Mouse (Mus musculus) NIH3T3 (cell line): ENCODE results near the gene Ndufaf2.

ENCODE experiments used
- DNase-seq: peaks from one replicate; pipeline ENCODE4 v3.0.0-alpha.2; 2012; ENCODE audit warnings: low read depth

Ndufaf2 gene

DNA sequence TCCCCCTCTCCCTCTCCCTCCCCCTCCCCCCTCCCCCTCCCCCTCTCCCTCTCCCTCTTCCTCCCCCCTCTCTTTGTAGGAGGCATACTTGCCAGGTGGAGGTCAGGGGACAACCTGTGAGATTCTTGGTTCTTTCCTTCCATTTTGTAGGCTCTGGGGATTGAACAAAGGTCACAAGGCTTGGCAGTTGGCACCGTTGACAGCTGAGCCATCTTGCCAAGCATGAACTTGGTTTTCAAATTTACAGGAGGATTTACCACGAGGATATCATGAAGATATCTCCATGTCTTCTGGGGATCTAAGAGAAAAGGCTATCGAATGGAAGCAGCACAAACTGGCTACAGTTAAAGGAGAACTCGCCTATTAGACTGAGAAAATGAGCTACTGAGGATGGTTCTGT, 196.9 kb downstream of the Ndufaf2 start:
- DNase-seq = no peak

GRCm38 (mm10) chr13:107960549-107960948, 197.9 kb downstream of the Ndufaf2 start:
- DNase-seq = no peak

DNA sequence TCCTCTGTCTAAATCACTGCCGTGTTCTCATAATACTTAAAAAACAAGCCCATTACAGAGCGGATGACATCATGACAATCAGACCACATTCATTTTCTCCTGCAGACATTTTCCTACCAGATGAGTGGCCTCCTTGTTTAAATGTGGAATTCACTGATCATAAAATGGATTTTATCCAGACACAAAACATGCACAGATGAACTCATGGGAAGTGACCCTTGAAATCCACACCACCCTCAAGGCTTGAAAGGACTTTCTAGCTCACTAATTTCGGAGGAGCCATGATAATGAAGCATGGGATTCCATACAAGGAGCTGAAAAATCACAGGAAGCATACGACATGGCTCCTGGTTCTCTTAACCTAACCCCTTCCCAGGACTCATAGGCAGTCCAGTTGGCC, 198.5 kb downstream of the Ndufaf2 start:
- DNase-seq = no peak

DNA sequence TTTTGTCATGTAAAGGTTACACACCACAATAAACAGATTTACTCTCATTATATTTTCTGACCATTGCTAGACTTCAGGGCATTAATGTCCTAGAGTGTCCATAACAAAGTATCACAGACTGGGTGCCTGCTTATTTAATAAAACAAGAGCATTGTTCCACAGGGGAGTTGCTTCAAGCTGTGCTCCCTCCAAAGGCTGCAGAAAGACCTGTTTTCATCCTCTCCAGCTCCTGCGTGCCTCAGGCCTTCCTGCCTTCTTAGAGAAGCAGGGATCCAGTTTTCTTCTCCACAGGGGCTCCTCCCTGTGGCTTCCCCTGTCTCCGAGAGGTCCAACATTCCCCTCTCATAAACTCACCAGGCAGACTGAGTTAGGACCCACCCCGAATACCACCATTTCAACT, 202.2 kb downstream of the Ndufaf2 start:
- no peak for DNase-seq

GRCm38 (mm10) chr13:107955327-107956110, 202.9 kb downstream of the Ndufaf2 start:
- DNase-seq = no peak

- no peak for DNase-seq
Measured at GRCm38 (mm10) chr13:107954445-107955261, 203.8 kb downstream of the Ndufaf2 start.

GRCm38 (mm10) chr13:107954100-107954444, 204.4 kb downstream of the Ndufaf2 start:
- DNase-seq = no peak
